Mouse (Mus musculus): ENCODE results near the gene Ntn3.

- TF ChIP-seq CTCF (IDR thresholded peaks at IDR 0.05; ENCODE audit: control insufficient read depth, insufficient read depth, low read length) (no peak), POLR2A (IDR thresholded peaks at IDR 0.05; ENCODE audit: borderline replicate concordance, control insufficient read depth, low read depth, low read length) (no peak)
Observed at GRCm38 (mm10) chr17:24201092-24201491, 8.2 kb downstream of the Ntn3 start.
